Mouse (Mus musculus): Measurements from ENCODE around the gene Bckdk.
"Not testable (repeated sequence)": the region's sequence is repeated elsewhere in the genome, so short reads cannot be mapped to it uniquely, and the experiment has no call there.

Gene Bckdk

DNA sequence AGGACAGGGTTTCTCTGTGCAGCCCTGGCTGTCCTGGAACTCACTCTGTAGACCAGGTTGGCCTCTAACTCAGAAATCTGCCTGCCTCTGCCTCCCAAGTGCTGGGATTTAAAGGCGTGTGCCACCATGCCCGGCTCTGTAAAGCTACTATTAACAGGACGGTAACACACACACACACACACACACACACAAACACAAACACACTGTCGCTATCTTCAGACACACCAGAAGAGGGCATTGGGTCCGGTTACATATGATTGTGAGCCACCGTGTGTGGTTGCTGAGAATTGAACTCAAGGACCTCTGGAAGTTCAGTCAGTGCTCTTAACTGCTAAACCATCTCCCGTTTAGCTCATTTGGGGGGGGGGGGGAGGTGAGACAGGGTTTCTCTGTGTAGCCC, 8.0 kb upstream of the Bckdk start:
- in situ Hi-C loops (cut with MboI, MseI) = not testable (repeated sequence)

DNA sequence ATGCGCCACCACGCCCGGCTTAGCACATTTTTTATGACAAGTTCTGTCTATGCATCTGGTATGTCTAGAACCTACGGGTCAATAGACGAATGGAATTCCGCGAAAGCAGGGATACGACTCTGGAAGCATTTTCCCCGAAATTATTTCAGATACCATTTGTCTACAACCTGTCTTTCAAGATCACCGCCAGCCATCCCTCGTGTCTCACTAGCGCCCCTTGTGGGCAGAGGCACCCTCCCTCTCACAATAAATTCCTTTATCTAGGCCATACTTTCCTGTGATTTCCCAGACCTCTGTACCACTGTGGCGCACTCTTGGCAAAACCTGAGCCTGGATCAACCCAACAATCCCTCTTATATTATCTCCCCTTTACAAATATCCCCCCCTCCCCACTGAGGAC, 7.5 kb upstream of the Bckdk start:
- in situ Hi-C loops (cut with MboI, MseI) = no loop called here

DNA sequence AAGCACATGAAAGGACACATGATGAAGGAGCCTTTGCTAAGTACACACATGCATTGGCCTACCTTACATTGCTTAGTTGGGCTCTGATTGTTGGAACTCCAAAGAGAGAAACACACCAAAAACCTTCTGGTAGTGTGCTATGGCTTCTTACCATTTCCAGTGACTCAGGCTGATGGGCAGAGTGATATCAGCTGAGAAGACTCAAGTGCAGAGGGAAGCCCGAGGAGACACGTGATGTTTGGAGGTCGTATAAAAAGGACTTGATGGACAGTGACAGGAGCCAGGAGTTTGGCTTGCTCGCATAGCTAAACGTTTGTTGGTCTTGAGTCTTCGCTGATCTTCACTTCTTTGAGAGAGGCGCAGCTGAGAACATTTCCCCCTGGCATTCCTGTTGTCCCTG, 6.3 kb upstream of the Bckdk start:
- in situ Hi-C loops (cut with MboI, MseI) = no loop called here

DNA sequence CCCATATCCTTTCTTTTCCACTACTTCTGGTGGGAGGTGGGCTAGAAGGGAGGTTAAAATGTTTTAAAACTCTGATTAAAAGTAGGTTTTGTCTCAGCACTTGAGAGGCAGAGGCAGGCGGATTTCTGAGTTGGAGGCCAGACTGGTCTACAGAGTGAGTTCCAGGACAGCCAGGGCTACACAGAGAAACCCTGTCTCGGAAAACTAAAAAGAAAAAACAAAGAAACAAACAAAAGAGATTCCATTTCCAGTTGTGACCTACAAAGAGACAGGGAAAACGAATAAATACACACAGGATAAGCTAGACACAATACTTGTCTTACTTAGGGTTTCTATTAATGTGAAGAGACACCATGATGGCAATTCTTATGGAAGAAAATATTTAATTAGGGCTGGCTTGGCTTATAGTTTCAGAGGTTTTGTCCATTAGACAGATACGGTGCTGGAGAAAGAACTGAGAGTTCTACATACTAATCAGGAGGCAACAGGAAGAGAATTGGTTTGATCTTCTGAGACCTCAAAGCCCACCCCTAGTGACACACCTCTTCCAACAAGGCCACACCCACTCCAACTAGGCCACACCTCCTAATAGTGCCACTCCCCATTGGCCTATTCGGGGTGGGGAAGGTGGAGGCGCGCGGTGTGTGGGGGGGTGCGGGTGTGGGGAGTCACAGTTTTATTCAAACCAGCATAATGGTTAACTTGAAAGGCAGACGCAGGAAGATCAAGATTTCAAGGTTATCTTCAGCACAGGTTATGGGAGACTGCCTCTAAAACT, 5.5 kb upstream of the Bckdk start:
- in situ Hi-C loops (cut with MboI, MseI) = no loop called here

GRCm38 (mm10) chr7:127899997-127900396, 3.9 kb upstream of the Bckdk start:
- in situ Hi-C loops (cut with MboI, MseI) = no loop called here

- in situ Hi-C loops (cut with MboI, MseI) = no loop called here
Measured at GRCm38 (mm10) chr7:127901772-127902171, 2.1 kb upstream of the Bckdk start.

DNA sequence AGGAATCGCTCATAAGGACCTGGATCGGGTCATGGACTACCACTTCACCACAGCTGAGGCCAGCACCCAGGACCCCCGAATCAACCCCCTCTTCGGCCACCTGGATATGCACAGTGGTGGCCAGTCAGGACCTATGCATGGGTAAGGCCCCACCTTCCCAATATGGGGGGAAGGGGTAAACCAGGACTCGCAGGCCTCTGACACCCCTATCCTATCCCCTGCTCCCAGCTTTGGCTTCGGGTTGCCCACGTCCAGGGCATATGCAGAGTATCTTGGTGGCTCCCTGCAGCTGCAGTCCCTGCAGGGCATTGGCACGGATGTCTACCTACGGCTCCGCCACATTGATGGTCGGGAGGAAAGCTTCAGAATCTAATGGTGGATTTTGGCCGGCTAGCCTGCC, 4.1 kb downstream of the Bckdk start:
- in situ Hi-C loops (cut with MboI, MseI) = no loop called here

DNA sequence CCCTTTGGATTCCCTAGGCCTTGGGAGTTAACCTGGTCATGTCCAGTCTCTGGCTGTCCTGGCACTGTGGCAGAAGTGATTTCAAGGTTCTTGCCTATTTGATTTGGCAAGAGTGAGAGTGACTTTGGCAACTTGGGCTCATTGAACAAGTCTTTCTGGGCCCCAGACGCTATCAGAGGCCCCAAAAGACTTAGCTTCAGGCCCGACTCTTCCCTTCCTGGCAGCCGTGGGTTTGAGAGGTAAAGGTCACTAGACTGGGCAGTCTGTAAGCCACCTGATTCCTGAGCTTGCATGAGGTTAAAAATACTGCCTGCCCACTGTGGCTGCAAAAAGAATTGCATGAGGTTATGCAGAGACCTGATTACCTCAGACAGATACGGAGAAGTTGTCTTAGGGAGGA, 4.8 kb downstream of the Bckdk start:
- in situ Hi-C loops (cut with MboI, MseI) = no loop called here

DNA sequence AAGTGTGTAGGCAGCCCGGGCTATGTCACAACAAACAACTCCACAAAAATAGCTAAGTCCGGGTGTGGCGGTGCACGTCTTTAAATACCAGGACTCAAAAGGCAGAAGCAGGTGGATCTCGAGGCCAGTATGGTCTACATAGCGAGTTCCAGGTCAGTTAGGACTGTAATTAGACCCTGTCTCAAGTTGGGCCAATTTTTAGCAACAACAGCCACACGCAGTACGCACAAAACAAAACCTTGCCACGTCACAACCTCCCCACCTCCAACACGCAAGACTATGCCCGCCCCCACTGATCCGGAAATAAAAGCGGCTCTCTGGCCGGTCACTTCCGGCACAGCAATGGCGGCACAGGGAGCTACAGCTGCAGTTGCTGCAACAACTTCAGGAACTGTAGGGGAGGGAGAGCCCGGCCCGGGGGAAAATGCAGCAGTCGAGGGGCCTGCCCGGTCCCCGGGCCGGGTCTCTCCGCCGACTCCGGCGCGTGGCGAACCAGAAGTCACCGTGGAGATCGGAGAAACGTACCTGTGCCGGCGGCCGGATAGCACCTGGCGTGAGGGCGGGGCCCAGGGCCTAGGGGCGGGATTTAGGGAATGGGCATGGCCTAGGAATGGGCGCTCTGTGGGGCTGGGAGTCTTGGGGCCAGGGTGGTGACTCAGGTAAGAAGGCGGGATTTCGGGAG, 8.4 kb downstream of the Bckdk start, which contains the start of gene Kat8:
TSS of gene Kat8 (plus strand) at position 327 of the 682 bp plus-strand sequence.
- in situ Hi-C loops (cut with MboI, MseI) = loop anchor here (5.0 kb wide), 1 partner anchor 35 kb away; the partner anchor contains the start of genes Zfp646 and Zfp668

GRCm38 (mm10) chr7:127912938-127913337, 9.1 kb downstream of the Bckdk start:
- in situ Hi-C loops (cut with MboI, MseI) = loop anchor here (5.0 kb wide), 1 partner anchor 36 kb away; the partner anchor contains the start of genes Zfp646 and Zfp668

DNA sequence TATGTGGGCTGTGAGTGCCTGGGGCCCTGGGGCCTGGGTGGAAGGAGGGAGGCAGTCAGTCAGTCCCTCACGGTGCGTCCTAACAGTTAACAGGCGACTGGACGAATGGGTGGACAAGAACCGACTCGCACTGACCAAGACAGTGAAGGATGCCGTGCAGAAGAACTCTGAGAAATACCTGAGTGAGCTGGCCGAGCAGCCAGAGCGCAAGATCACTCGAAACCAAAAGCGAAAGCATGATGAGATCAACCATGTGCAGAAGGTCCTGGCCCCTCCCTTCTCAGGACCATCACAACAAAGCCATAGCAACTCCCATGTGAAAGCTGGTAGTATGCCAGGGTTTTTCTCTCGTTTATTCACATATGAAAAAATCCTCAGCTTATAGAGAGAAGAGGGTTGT, 11.4 kb downstream of the Bckdk start:
- in situ Hi-C loops (cut with MboI, MseI) = no loop called here

DNA sequence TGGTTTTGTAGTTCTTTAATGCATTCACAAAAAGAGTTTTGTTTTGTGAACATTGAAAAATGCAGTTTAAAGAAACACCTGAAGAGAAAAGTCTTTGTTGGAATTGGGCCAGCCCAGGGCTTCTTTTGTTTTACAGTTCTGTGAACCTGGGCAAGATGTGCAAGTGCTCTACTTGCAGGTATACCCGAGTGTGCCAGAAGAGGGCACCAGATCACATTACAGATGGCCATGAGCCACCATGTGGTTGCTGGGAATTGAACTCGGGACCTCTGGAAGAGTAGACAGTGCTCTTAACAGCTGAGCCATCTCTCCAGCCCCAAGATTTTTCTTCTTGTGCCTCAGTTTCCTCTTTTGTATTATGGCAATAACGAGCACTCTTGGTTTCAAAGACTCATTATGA, 14.3 kb downstream of the Bckdk start:
- in situ Hi-C loops (cut with MboI, MseI) = no loop called here

GRCm38 (mm10) chr7:127919290-127919689, 15.4 kb downstream of the Bckdk start:
- in situ Hi-C loops (cut with MboI, MseI) = no loop called here

GRCm38 (mm10) chr7:127921516-127921915, 17.6 kb downstream of the Bckdk start:
- in situ Hi-C loops (cut with MboI, MseI) = loop anchor here (5.0 kb wide), 1 partner anchor 41 kb away; no protein-coding TSS in a partner anchor

- in situ Hi-C loops (cut with MboI, MseI) = loop anchor here (5.0 kb wide), 1 partner anchor 40 kb away; no protein-coding TSS in a partner anchor
Measured at GRCm38 (mm10) chr7:127922451-127923275, 18.8 kb downstream of the Bckdk start.

- in situ Hi-C loops (cut with MboI, MseI) = loop anchor here (5.0 kb wide), 1 partner anchor 39 kb away; no protein-coding TSS in a partner anchor
Measured at GRCm38 (mm10) chr7:127923714-127924113, 19.8 kb downstream of the Bckdk start.

- in situ Hi-C loops (cut with MboI, MseI) = no loop called here
Measured at GRCm38 (mm10) chr7:127925252-127925651, 21.4 kb downstream of the Bckdk start.

DNA sequence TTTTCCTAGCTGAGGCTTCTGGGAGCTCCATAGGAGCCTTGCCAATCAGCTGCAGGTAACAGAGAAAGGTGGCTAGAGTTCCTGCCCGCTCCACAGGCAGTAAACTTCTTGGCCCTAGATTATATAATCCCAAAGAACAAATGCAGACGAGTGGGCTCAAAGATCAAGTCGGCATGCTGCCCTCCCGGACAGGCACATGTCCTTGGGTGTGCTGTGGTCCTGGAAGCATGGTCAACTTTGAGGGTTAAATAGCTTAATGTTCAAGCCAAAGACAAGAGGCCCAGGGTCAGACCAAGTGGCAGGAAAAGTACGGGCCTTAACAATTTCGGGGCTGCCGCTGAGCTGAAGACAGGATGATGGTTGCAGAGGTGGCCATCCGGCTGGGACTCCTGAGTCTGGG, 22.2 kb downstream of the Bckdk start:
- in situ Hi-C loops (cut with MboI, MseI) = no loop called here

GRCm38 (mm10) chr7:127926846-127927245, 23.0 kb downstream of the Bckdk start:
- in situ Hi-C loops (cut with MboI, MseI) = no loop called here

GRCm38 (mm10) chr7:127927726-127928125, 23.8 kb downstream of the Bckdk start:
- in situ Hi-C loops (cut with MboI, MseI) = no loop called here

- in situ Hi-C loops (cut with MboI, MseI) = no loop called here
Measured at GRCm38 (mm10) chr7:127928596-127928995, 24.7 kb downstream of the Bckdk start.

DNA sequence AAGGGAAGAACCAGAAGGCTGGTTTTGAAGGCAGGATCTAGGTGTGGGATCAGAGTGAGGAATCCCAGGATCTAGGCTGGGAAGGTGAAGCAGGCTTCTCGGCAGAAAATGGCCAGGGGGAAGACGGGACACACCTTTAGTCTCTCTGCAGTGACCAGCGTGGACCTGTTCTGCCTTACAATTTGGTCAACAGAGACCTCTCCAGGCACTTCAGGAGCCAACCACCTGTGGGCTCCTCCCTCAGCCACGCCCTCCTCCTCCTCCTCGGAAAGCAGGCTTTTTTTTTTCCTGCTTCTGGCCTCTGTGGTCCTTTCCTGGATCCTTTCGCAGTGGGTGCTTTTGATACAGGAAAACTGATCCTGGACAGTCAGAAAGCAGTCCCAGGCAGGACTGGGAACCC, 26.0 kb downstream of the Bckdk start, which contains the start of gene Prss8:
TSS of gene Prss8 (minus strand) at position 182 of the 400 bp plus-strand sequence.
- in situ Hi-C loops (cut with MboI, MseI) = no loop called here

Data from T-helper 2 cell (primary cell).